Mouse (Mus musculus) liver, embryonic 12.5 days (tissue): ENCODE results near the gene Vmp1. TPM values are rescaled to one million over a fixed set of nuclear protein-coding genes. Genes with fewer than 3 reads are reported as not detected.

Experiments
- ATAC-seq: fragments of 200-750 bp; cut with Nextera tagmentation; 2 replicates; pipeline ENCODE4 v1.8.0; 2017; ENCODE audit warnings: moderate number of reproducible peaks, mild to moderate bottlenecking, moderate library complexity
- H3K27ac ChIP-seq: fragments of 300-500 bp; sonication (generic); 2 replicates; pipeline ENCODE4 v1.5.1; 2016; ENCODE audit warnings: mild to moderate bottlenecking
- H3K27me3 ChIP-seq: fragments of 300-500 bp; sonication (generic); replicated peaks from 2 replicates; pipeline ENCODE4 v1.6.1; 2016; ENCODE audit warnings: mild to moderate bottlenecking, moderate library complexity
- H3K36me3 ChIP-seq: fragments of 300-500 bp; sonication (generic); 2 replicates; pipeline ENCODE4 v1.6.1; 2016; ENCODE audit warnings: mild to moderate bottlenecking, moderate library complexity
- H3K4me1 ChIP-seq: fragments of 300-500 bp; sonication (generic); 2 replicates; pipeline ENCODE4 v1.6.1; 2016
- H3K4me2 ChIP-seq: fragments of 300-500 bp; sonication (generic); 2 replicates; pipeline ENCODE4 v1.6.1; 2016; ENCODE audit warnings: mild to moderate bottlenecking, moderate library complexity
- H3K4me3 ChIP-seq: fragments of 300-500 bp; sonication (generic); 2 replicates; pipeline ENCODE4 v1.5.1; 2016; ENCODE audit warnings: mild to moderate bottlenecking, moderate library complexity
- H3K9ac ChIP-seq: fragments of 300-500 bp; sonication (generic); 2 replicates; pipeline ENCODE4 v1.6.1; 2016; ENCODE audit warnings: mild to moderate bottlenecking, moderate library complexity
- H3K9me3 ChIP-seq: fragments of 300-500 bp; sonication (generic); replicated peaks from 2 replicates; pipeline ENCODE4 v1.6.1; 2016; ENCODE audit warnings: mild to moderate bottlenecking, moderate library complexity
- WGBS: fragments of 180-500 bp; shearing (Covaris S2); methylation state at CpG from one replicate; pipeline ENCODE4 v1.1.7; 2016; ENCODE audit not compliant: insufficient replicate concordance; 5-methylcytosine and 5-hydroxymethylcytosine counted together
- polyA plus RNA-seq: library from polyadenylated mRNA; unstranded; fragments of >200 nt; fragmentation: Nextera tagmentation; extraction: Ambion mirVana; gene quantifications from 2 replicates; pipeline ENCODE4 v1.2.1, GENCODE M21; 2016

Gene Vmp1
- polyA plus RNA-seq, 1 experiment from 2014 or later, result 110 TPM

DNA sequence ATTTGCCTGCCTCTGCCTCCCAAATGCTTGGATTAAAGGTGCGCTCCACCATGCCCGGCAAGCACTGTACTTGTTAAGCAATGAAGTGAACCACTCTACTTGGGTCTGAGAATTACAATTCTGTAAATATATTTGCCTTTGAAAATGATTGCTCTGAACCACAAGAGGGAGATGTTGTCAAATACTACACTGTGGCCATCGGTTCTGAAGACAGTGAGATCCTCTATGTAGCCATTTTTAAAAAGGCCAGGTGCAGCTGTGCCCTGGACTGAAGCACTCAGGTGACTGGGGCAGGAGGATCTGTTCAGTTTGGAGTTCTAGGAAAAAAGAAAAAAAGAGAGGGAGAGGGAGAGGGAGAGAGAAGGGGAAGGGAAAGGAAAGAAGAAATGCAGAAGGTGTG is 115.2 kb downstream of the Vmp1 start:
- Histone ChIP-seq H3K36me3 (peaks cover 32% of the 10 kb centered on the region), H3K4me3 (no peak overlapping the region), H3K4me1 (peaks cover 11% of the 10 kb centered on the region; the same call in 1 of the 2 replicates), H3K9me3 (no peaks in the 10 kb centered on the region), H3K9ac (no peak overlapping the region), H3K27ac (no peak overlapping the region), H3K27me3 (no peaks in the 10 kb centered on the region), H3K4me2 (no peak overlapping the region)
- WGBS, result 53% methylated on average over 3 of the region's 3 CpGs
- ATAC-seq, result peak; percentile 47; the same call in 1 of the 2 replicates

DNA sequence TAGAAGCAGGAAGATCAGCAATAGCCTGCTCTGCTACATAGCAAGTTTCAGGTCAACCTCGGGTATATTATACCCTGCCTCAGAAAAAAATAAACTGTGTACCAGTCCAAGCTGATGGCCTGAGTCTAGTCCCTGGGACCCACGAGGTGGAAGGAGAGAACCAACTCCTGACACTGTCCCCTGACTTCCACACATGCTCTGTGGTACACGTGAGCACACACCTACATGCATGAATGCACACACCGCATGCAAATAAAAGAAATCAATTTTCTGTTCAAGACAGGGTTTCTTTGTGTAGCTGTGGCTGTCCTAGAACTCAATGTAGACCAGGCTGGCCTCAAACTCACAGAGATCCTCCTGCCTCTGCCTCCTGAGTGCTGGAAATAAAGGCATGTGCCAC is 125.4 kb downstream of the Vmp1 start:
- Histone ChIP-seq H3K9ac (no peak overlapping the region), H3K4me3 (no peak overlapping the region), H3K4me2 (no peak overlapping the region), H3K36me3 (peaks cover 87% of the 10 kb centered on the region), H3K27me3 (no peaks in the 10 kb centered on the region), H3K27ac (no peak overlapping the region), H3K4me1 (no peaks in the 10 kb centered on the region), H3K9me3 (no peaks in the 10 kb centered on the region)
- WGBS, result 80% methylated on average over 4 of the region's 4 CpGs
- ATAC-seq, result no peak

DNA sequence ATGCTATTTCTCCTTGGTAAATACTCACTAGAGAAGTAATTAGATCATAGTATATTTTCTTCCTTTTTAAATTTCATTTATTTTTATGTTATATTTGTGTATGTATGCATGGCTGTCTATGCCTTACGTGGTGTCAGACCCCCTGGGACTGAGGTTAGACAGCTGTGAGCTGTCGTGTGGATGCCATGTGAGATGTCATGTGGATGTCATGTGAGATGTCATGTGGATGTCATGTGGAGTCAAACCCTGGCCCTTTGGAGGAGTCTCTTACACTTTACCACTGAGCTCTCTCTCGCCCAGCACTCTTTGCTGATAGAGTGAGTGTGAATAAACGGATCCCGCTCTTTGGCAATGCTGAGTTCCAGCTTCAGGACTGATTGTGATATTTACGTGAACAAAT is 130.1 kb downstream of the Vmp1 start:
- Histone ChIP-seq H3K9ac (no peak overlapping the region), H3K27ac (no peak overlapping the region), H3K4me3 (no peak overlapping the region), H3K36me3 (peaks cover 85% of the 10 kb centered on the region), H3K4me1 (no peaks in the 10 kb centered on the region), H3K4me2 (no peak overlapping the region), H3K27me3 (no peaks in the 10 kb centered on the region), H3K9me3 (no peaks in the 10 kb centered on the region)
- no peak for ATAC-seq
- WGBS, result 84% methylated on average over 6 of the region's 6 CpGs

DNA sequence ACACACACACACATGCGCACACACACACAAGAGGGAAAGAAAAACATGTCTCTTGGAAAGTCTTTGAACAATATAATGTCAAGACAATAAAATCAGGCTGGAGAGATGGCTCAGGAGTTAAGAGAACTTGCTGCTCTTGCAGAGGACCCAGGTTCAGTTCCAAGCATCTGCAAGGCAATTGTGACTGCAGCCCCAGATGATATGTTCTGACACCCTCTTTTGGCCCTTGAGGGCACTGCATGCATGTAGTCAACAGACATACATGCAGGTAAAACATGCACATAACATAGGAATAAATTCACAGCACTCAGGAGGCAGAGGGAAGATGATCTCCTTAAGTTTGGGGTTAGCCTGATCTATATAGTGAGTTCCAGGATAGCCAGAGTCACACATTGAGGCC is 136.2 kb downstream of the Vmp1 start:
- ATAC-seq, result no peak
- 96% methylated on average over 1 of the region's 1 CpGs for WGBS
- no peaks in the 10 kb centered on the region for H3K27me3 ChIP-seq
- H3K4me1 ChIP-seq, result peaks cover 30% of the 10 kb centered on the region
- H3K9me3 ChIP-seq, result no peaks in the 10 kb centered on the region
- H3K9ac ChIP-seq, result no peak overlapping the region
- H3K27ac ChIP-seq, result no peak overlapping the region
- H3K4me2 ChIP-seq, result no peak overlapping the region
- peaks cover 30% of the 10 kb centered on the region for H3K36me3 ChIP-seq
- H3K4me3 ChIP-seq, result no peak overlapping the region

DNA sequence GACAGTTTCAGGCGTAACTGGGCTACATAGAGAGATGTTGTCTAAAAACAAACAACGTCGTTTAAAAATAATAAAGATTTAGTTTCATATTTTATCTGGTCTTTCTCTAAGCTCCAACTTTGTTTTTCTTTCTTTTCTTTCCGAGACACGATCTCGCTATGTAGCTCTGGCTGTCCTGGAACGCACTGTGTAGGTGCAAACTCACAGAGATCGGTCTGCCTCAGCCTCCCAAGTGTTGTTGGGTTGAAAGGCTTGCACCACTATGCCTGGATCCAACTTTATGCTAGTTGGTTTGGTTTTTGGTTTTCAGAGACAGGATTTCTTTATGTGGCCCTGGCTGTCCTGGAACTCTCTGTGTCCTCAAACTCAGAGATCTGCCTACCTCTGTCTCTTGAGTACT is 138.1 kb downstream of the Vmp1 start:
- Histone ChIP-seq H3K27me3 (no peaks in the 10 kb centered on the region), H3K36me3 (peaks cover 29% of the 10 kb centered on the region), H3K9ac (peak overlapping the region; percentile 98), H3K4me3 (peak overlapping the region; percentile 94), H3K4me1 (peaks cover 41% of the 10 kb centered on the region), H3K27ac (peak overlapping the region; percentile 88), H3K4me2 (peak overlapping the region; percentile 73), H3K9me3 (no peaks in the 10 kb centered on the region)
- ATAC-seq, result no peak
- WGBS, result 62% methylated on average over 8 of the region's 8 CpGs

DNA sequence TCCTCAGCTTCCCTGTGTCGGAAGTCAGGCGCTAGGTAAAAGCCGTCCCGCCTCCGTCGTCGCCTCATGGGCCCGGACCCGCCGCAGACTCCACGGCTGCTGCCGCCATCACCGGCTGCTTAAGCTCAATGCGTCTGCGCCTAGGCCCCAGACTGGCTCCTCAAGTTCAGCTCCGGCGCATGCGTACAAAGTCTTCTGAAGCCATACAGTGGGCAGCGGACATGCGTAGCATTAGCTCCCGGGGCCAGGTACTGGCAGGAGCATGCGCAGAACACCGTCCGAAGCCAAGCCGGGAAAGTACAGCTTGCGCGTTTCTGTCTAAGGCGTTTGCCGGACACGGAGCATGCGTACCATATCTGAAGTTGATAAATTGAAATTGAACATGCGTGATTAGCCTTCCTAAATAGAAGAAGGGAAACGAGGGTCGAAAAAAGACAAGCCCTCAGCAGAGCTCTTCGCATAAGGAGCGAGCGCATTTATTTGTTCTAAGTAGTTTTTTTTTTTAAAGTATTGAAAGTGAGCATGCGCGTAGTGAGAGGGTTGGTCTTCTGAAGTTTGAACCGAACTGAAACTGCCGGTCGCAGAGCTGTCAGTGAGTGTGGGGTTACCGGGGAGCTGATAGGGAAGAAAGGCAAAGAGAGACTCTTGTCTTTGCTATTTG is 138.9 kb downstream of the Vmp1 start, which contains the start of the genes Rps6kb1 and Tubd1:
Gene Rps6kb1, minus strand, starts transcription at position 167 of the 661 bp plus-strand sequence.
Gene Tubd1, plus strand, starts transcription at position 353 of the 661 bp plus-strand sequence.
- Histone ChIP-seq H3K4me1 (peaks cover 41% of the 10 kb centered on the region), H3K9me3 (no peaks in the 10 kb centered on the region), H3K27ac (peak within 1 kb of the TSS; percentile 88), H3K27me3 (no peaks in the 10 kb centered on the region), H3K36me3 (peaks cover 21% of the 10 kb centered on the region), H3K4me3 (peak within 1 kb of the TSS; percentile 94), H3K4me2 (peak within 1 kb of the TSS; percentile 87), H3K9ac (peak within 1 kb of the TSS; percentile 98)
- under 1% methylated on average over 43 of the region's 43 CpGs for WGBS
- peak; percentile 97 for ATAC-seq

DNA sequence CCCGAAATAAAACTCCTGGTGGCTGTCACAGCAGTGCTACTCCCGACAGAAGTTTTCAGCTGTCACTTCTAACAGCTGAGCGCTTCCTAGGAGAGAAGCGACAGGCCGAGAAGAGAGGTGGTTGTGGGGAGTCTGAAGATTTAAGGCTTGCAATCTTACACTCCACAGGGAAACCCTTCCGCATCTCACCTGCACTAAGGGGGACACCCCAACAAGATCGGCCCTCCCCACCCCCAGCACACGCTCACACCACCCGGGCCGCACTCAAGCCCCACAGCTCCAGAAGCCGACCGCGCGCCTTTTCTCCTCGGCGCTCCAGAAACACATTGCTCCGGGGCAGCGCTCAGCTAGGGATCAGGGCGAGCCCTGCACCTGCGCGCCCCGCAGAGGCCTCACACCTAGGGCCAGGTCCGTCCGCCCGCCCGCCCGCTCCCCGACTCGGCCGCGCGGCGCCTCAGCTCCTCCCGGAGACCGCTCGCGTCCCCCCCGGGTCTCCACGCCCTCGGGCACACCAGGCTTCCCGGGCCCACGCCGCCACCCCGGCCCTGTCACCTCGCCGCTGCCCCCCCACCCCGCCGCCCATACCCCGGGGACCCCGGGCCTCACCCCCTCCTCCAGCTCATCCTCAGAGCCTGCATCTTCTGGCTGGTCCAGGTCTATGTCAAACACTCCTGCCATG is 139.5 kb downstream of the Vmp1 start:
- H3K36me3 ChIP-seq, result peaks cover 14% of the 10 kb centered on the region
- peaks cover 41% of the 10 kb centered on the region for H3K4me1 ChIP-seq
- peak overlapping the region; percentile 94 for H3K4me3 ChIP-seq
- peak overlapping the region; percentile 88 for H3K27ac ChIP-seq
- no peaks in the 10 kb centered on the region for H3K9me3 ChIP-seq
- ATAC-seq, result peak; percentile 66
- peak overlapping the region; percentile 98 for H3K9ac ChIP-seq
- WGBS, result under 1% methylated on average over 48 of the region's 50 CpGs
- H3K4me2 ChIP-seq, result peak overlapping the region; percentile 87
- H3K27me3 ChIP-seq, result no peaks in the 10 kb centered on the region

DNA sequence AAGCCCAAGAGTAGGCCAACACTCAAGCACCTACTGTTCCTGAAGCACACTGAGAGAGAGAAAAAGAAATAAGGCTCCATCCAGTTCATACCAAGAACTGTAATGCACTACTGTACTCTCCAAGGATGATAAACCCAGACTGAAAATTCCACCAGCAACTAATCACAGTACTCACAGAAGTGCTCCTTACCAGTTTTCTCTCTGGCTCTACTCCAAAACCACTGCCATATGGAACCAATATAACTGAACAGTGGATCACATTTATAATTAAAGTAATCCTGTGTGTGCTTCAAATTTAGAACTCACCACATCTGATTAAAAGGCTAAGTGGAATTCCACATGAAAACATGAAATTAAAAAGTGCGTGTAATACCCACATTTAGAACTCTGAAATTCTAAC is 140.8 kb downstream of the Vmp1 start:
- peaks cover 41% of the 10 kb centered on the region for H3K4me1 ChIP-seq
- no peak overlapping the region for H3K27ac ChIP-seq
- no peak overlapping the region; the same call in 1 of the 2 replicates for H3K4me3 ChIP-seq
- peaks cover 16% of the 10 kb centered on the region for H3K36me3 ChIP-seq
- ATAC-seq, result no peak
- no peaks in the 10 kb centered on the region for H3K27me3 ChIP-seq
- H3K9ac ChIP-seq, result peak overlapping the region; percentile 98
- H3K4me2 ChIP-seq, result peak overlapping the region; percentile 87
- H3K9me3 ChIP-seq, result no peaks in the 10 kb centered on the region
- 89% methylated on average over 1 of the region's 1 CpGs for WGBS

DNA sequence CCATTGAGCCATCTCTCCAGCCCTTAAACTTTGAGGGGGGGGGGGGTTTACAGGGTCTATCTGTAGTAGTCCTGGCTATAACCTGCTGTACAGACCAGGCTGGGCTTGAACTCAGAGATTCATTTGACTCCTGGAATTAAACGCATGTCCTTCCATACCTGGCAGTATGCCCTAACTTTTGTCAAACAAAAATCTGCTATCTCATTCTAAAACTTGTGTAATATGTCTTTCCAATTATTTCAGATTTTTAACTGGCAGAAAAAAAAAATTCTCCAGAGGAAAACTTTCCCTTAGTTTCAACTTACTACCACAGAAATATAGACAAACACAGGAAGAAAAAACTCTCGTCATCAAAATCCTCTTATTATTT is 143.2 kb downstream of the Vmp1 start:
- H3K4me3 ChIP-seq, result no peak overlapping the region
- 84% methylated on average over 2 of the region's 2 CpGs for WGBS
- H3K27me3 ChIP-seq, result no peaks in the 10 kb centered on the region
- H3K4me2 ChIP-seq, result no peak overlapping the region
- H3K9me3 ChIP-seq, result no peaks in the 10 kb centered on the region
- peaks cover 29% of the 10 kb centered on the region for H3K4me1 ChIP-seq
- H3K9ac ChIP-seq, result no peak overlapping the region
- no peak overlapping the region for H3K27ac ChIP-seq
- peaks cover 18% of the 10 kb centered on the region for H3K36me3 ChIP-seq
- no peak for ATAC-seq

DNA sequence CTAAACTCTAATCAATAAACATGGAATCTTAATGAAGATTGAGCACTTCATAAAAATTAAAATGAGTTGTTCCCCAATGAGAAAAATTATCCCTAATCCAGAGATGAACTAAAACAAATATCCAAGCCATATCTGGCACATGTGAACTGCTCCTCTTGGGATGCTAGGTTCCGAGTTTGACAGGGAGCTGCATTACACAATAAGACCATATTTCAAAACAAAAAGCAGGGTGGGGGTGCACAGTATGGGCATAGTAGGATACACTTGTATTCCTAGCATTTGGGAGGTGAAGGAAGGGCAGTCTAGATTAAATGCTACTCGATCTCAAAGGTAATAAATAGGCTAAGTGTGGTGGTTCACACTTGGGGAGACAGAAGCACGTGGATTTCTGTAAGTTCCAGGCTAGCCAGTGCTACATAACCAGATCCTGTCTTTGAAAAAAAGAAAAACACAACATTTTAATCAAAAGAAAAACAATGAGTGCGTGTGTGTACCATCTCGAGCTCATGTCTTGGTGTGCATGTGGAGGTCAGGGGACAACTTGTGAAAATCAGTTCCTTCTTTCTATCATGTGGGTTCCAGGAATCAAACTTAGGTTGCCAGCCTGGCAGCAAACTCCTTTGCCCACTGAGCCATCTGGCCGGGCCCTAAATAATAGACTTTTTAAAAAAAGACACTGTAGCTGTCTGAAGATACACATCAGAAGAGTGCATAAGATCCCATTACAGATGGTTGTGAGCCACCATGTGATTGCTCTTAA is 143.7 kb downstream of the Vmp1 start:
- WGBS, result 77% methylated on average over 6 of the region's 6 CpGs
- no peak overlapping the region for H3K4me2 ChIP-seq
- ATAC-seq, result no peak

DNA sequence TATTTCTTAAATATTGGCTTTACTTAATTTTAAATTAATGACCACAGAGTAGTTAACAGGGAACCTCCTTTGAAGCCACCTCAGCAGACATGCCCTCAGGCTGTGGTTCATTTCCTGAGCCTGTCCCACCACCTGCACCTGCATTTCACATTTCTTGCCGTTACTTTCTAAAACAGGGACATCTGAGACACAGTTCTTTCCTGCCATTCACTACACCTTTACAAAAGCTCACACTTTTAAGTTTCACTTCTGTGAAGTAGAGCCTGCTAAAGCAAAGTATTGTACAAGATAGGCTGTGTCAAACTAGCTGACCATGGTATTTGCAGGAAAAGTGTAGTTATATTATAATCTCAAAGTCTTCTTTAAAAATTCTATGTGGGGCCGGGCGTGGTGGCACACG is 144.8 kb downstream of the Vmp1 start:
- H3K4me3 ChIP-seq, result no peak overlapping the region
- WGBS, result 82% methylated on average over 4 of the region's 4 CpGs
- ATAC-seq, result no peak
- H3K9me3 ChIP-seq, result no peaks in the 10 kb centered on the region
- peaks cover 30% of the 10 kb centered on the region for H3K36me3 ChIP-seq
- H3K9ac ChIP-seq, result no peak overlapping the region
- no peaks in the 10 kb centered on the region for H3K27me3 ChIP-seq
- no peak overlapping the region for H3K27ac ChIP-seq
- peaks cover 27% of the 10 kb centered on the region for H3K4me1 ChIP-seq
- no peak overlapping the region for H3K4me2 ChIP-seq

More for the DNA sequence above, 143.7 kb downstream of the Vmp1 start:
- Histone ChIP-seq H3K27ac (no peak overlapping the region), H3K36me3 (peaks cover 20% of the 10 kb centered on the region), H3K4me1 (peaks cover 27% of the 10 kb centered on the region), H3K9me3 (no peaks in the 10 kb centered on the region), H3K27me3 (no peaks in the 10 kb centered on the region), H3K4me3 (no peak overlapping the region), H3K9ac (no peak overlapping the region)
